Mouse (Mus musculus): ENCODE measurements around the gene Akap13.

Gene Akap13

GRCm38 (mm10) chr7:75568276-75568675, 112.9 kb downstream of the Akap13 start:
- peak; percentile 86 for DNase-seq

GRCm38 (mm10) chr7:75568883-75569282, 113.5 kb downstream of the Akap13 start:
- DNase-seq: no peak

GRCm38 (mm10) chr7:75570218-75570617, 114.9 kb downstream of the Akap13 start:
- no peak for DNase-seq

- DNase-seq: peak; percentile 80
These were observed 115.7 kb downstream of the Akap13 start for GRCm38 (mm10) chr7:75571078-75571477.

GRCm38 (mm10) chr7:75572127-75572526, 116.8 kb downstream of the Akap13 start:
- peak; percentile 92 for DNase-seq

GRCm38 (mm10) chr7:75575120-75575649, 119.9 kb downstream of the Akap13 start:
- peak; percentile 96 for DNase-seq

GRCm38 (mm10) chr7:75575800-75576585, 120.7 kb downstream of the Akap13 start:
- peak; percentile 65 for DNase-seq

- no peak for DNase-seq
These were observed 121.5 kb downstream of the Akap13 start for GRCm38 (mm10) chr7:75576851-75577250.

- DNase-seq: peak; percentile 90
These were observed 122.0 kb downstream of the Akap13 start for GRCm38 (mm10) chr7:75577353-75577752.

GRCm38 (mm10) chr7:75578647-75579046, 123.3 kb downstream of the Akap13 start:
- no peak for DNase-seq

GRCm38 (mm10) chr7:75582091-75582490, 126.8 kb downstream of the Akap13 start:
- DNase-seq: no peak

- DNase-seq: no peak
These were observed 128.8 kb downstream of the Akap13 start for GRCm38 (mm10) chr7:75584100-75584499.

GRCm38 (mm10) chr7:75585409-75585808, 130.1 kb downstream of the Akap13 start:
- no peak for DNase-seq

GRCm38 (mm10) chr7:75586113-75586512, 130.8 kb downstream of the Akap13 start:
- DNase-seq: peak; percentile 92

- DNase-seq: peak; percentile 93
These were observed 132.4 kb downstream of the Akap13 start for GRCm38 (mm10) chr7:75587727-75588126.

- no peak for DNase-seq
These were observed 134.1 kb downstream of the Akap13 start for GRCm38 (mm10) chr7:75589304-75589973.

GRCm38 (mm10) chr7:75591961-75592360, 136.6 kb downstream of the Akap13 start:
- DNase-seq: no peak

- peak; percentile 94 for DNase-seq
These were observed 139.5 kb downstream of the Akap13 start for GRCm38 (mm10) chr7:75594801-75595200.

GRCm38 (mm10) chr7:75595268-75595667, 139.9 kb downstream of the Akap13 start:
- no peak for DNase-seq

GRCm38 (mm10) chr7:75596058-75596748, 140.9 kb downstream of the Akap13 start:
- peak; percentile 85 for DNase-seq

GRCm38 (mm10) chr7:75597840-75598239, 142.5 kb downstream of the Akap13 start:
- no peak for DNase-seq

- peak; percentile 41 for DNase-seq
These were observed 145.2 kb downstream of the Akap13 start for GRCm38 (mm10) chr7:75600360-75601075.

GRCm38 (mm10) chr7:75607248-75607647, 151.9 kb downstream of the Akap13 start:
- DNase-seq: peak; percentile 75
